Mouse (Mus musculus) neural tube, embryonic 13.5 days (tissue): ENCODE data around the gene Kctd20. TPM values are rescaled to one million over a fixed set of nuclear protein-coding genes. Genes with fewer than 3 reads are reported as not detected.

Source experiments
- ATAC-seq: fragments of 200-750 bp; cut with Nextera tagmentation; 2 replicates; pipeline ENCODE4 v1.8.0; 2017; ENCODE audit warnings: low read depth, mild to moderate bottlenecking, moderate TSS enrichment, moderate library complexity
- H3K27ac ChIP-seq: fragments of 300-500 bp; sonication (generic); replicated peaks from 2 replicates; pipeline ENCODE4 v1.5.1; 2015; ENCODE audit warnings: moderate library complexity, mild to moderate bottlenecking, inconsistent platforms
- H3K27me3 ChIP-seq: fragments of 300-500 bp; sonication (generic); 2 replicates; pipeline ENCODE4 v1.6.1; 2015; ENCODE audit warnings: mild to moderate bottlenecking, inconsistent platforms
- H3K36me3 ChIP-seq: fragments of 300-500 bp; sonication (generic); 2 replicates; pipeline ENCODE4 v1.6.1; 2015; ENCODE audit warnings: mild to moderate bottlenecking, inconsistent platforms
- H3K4me1 ChIP-seq: fragments of 300-500 bp; sonication (generic); replicated peaks from 2 replicates; pipeline ENCODE4 v1.6.1; 2015; ENCODE audit warnings: inconsistent platforms
- H3K4me2 ChIP-seq: fragments of 300-500 bp; sonication (generic); 2 replicates; pipeline ENCODE4 v1.6.1; 2015; ENCODE audit warnings: inconsistent platforms, mild to moderate bottlenecking, moderate library complexity
- H3K4me3 ChIP-seq: fragments of 300-500 bp; sonication (generic); 2 replicates; pipeline ENCODE4 v1.5.1; 2015; ENCODE audit warnings: mild to moderate bottlenecking, inconsistent platforms
- H3K9ac ChIP-seq: fragments of 300-500 bp; sonication (generic); 2 replicates; pipeline ENCODE4 v1.6.1; 2015; ENCODE audit warnings: moderate library complexity, mild to moderate bottlenecking, inconsistent platforms
- H3K9me3 ChIP-seq: fragments of 300-500 bp; sonication (generic); 2 replicates; pipeline ENCODE4 v1.6.1; 2016; ENCODE audit warnings: inconsistent platforms
- WGBS: fragments of 180-500 bp; shearing (Covaris S2); methylation state at CpG from one replicate; pipeline ENCODE4 v1.1.7; 2015; 5-methylcytosine and 5-hydroxymethylcytosine counted together
- polyA plus RNA-seq: library from polyadenylated mRNA; unstranded; fragments of >200 nt; fragmentation: Nextera tagmentation; extraction: Ambion mirVana; gene quantifications from 2 replicates; pipeline ENCODE4 v1.2.1, GENCODE M21; 2015

The Kctd20 gene
- 92.2 and 96.8 TPM in 2 replicates for polyA plus RNA-seq

DNA sequence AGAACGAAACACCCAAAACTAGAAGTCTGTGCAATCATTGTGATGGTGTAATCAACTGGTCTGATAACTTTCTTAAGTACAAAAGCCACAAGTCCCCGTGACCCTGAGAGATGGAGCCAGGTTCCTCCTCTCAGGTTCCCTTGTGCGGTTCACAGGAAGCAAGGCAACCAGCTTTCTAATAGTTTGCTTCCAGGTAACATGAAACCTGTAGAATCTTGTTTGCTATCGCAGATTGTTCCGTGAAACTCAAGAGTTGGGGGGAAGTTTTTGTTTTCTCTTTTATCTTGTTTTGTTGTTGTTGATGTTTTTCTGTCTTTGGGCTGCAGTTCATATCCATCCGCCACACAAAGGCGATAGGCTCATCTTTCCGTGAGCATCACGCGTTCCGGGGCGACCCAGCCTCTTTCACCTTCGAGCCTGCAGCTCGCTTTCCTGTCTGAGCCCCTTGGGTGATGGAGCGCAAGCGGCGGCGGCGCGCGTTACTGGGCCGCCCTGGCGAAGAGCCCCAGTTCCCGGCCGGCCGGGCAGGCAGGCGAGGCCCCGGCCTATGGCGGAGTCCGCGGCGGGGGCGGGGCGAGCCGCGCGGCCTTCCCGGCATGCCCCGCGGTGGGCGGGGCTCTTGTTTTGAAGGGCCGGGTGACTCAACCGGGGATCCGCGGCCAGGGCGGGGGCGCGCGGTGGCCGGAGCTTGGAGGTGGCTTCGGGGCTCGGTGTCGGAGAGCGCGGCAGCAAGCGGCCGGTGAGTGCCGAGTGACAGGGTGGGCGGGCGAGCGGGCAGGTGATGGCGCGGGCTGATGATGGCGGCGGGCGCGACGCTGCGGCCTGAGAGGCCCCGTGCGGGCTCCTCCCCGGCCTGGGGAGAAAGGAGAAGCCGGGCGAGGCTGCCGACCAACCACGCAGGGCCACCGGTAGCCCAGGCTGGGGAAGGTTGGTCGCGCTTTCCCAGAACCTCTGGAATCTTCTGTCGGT is at the start of gene Kctd20:
Kctd20 (plus strand) TSS at position 120 of the 969 bp plus-strand sequence.
- H3K9ac ChIP-seq, result peak within 1 kb of the TSS; percentile 91
- ATAC-seq, result peak; percentile 95
- peak within 1 kb of the TSS; percentile 87 for H3K4me3 ChIP-seq
- 0 out of 2 replicates have a peak, but pooled peaks cover 3% of the 10 kb centered on the region for H3K9me3 ChIP-seq
- peaks cover 27% of the 10 kb centered on the region for H3K4me1 ChIP-seq
- under 1% methylated on average over 56 of the region's 80 CpGs for WGBS
- H3K27ac ChIP-seq, result peak within 1 kb of the TSS; percentile 97
- H3K4me2 ChIP-seq, result peak within 1 kb of the TSS; percentile 95
- H3K36me3 ChIP-seq, result peaks cover 5% of the 10 kb centered on the region
- no peaks in the 10 kb centered on the region for H3K27me3 ChIP-seq

DNA sequence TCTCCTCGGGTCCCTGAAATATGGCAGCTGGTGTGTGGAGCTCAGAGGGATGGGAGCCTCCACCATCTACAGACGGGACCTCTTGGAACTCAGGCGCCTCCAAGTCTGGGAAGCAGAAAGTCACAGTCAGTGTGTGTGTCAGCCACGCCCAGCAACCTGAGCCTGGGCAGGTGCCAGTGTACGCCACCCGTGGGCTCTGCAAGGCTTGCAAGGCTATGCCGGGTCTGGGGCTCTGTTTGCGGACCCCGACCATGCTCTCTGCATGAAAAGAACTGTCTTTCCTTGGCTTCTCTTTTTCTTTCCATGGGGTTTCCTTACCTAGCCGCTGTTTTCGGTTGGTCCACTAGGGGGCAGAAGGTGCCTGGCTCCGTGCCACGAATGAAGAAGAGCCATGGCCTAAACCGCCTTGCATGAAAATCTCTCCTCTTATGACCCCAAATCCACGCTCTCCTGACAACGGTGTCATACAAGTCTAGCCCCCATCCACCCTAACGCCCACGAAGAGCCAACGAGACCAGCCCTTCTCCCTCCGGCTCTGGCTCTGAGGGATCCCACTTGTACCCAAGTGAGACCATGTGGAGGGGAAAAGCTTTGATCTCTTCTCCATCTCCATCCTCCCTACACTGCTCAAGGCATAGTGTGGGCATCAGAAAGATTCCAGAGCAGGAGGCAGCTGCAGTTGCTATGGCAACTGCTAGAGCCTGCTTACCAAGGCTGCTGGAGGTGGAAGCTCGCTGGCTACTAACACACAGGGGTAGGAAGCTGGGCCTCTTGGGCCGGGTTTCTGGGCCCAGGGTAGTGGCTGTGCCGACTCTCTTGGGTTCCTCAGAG is 47.0 kb upstream of the Kctd20 start:
- Histone ChIP-seq H3K27me3 (peaks cover 8% of the 10 kb centered on the region; the same call in 1 of the 2 replicates), H3K4me2 (no peak overlapping the region), H3K9me3 (no peaks in the 10 kb centered on the region), H3K36me3 (no peaks in the 10 kb centered on the region), H3K9ac (peak overlapping the region; percentile 38; the same call in 1 of the 2 replicates), H3K27ac (peak overlapping the region; percentile 80), H3K4me1 (peaks cover 20% of the 10 kb centered on the region), H3K4me3 (no peak overlapping the region)
- WGBS, result 37% methylated on average over 23 of the region's 23 CpGs
- ATAC-seq, result peak; percentile 89

GRCm38 (mm10) chr17:28905377-28905916 is 46.3 kb upstream of the Kctd20 start:
- no peak overlapping the region for H3K4me2 ChIP-seq
- no peak overlapping the region for H3K4me3 ChIP-seq

GRCm38 (mm10) chr17:28907959-28908358 is 43.8 kb upstream of the Kctd20 start:
- Histone ChIP-seq H3K4me1 (peaks cover 20% of the 10 kb centered on the region), H3K9ac (no peak overlapping the region), H3K36me3 (no peaks in the 10 kb centered on the region), H3K27ac (no peak overlapping the region), H3K9me3 (no peaks in the 10 kb centered on the region), H3K27me3 (peaks cover 16% of the 10 kb centered on the region), H3K4me3 (no peak overlapping the region), H3K4me2 (no peak overlapping the region)
- no peak for ATAC-seq
- 80% methylated on average over 7 of the region's 7 CpGs for WGBS

More at GRCm38 (mm10) chr17:28905377-28905916, 46.3 kb upstream of the Kctd20 start:
- peaks cover 15% of the 10 kb centered on the region for H3K27me3 ChIP-seq
- peak overlapping the region; percentile 38; the same call in 1 of the 2 replicates for H3K9ac ChIP-seq
- H3K36me3 ChIP-seq, result no peaks in the 10 kb centered on the region
- peak overlapping the region; percentile 80 for H3K27ac ChIP-seq
- WGBS, result 74% methylated on average over 13 of the region's 13 CpGs
- ATAC-seq, result no peak
- peaks cover 20% of the 10 kb centered on the region for H3K4me1 ChIP-seq
- H3K9me3 ChIP-seq, result no peaks in the 10 kb centered on the region

GRCm38 (mm10) chr17:28909252-28909941 is 42.4 kb upstream of the Kctd20 start:
- Histone ChIP-seq H3K27ac (no peak overlapping the region), H3K36me3 (no peaks in the 10 kb centered on the region), H3K9ac (no peak overlapping the region; the same call in 1 of the 2 replicates), H3K4me1 (peaks cover 17% of the 10 kb centered on the region), H3K27me3 (peaks cover 16% of the 10 kb centered on the region), H3K4me2 (peak overlapping the region; percentile 45), H3K4me3 (peak overlapping the region; percentile 15; the same call in 1 of the 2 replicates), H3K9me3 (no peaks in the 10 kb centered on the region)
- ATAC-seq, result no peak
- WGBS, result 7% methylated on average over 29 of the region's 29 CpGs

GRCm38 (mm10) chr17:28910139-28910538 is 41.6 kb upstream of the Kctd20 start:
- WGBS, result 32% methylated on average over 7 of the region's 7 CpGs
- Histone ChIP-seq H3K4me3 (no peak overlapping the region), H3K27ac (no peak overlapping the region), H3K9ac (no peak overlapping the region), H3K36me3 (no peaks in the 10 kb centered on the region), H3K9me3 (no peaks in the 10 kb centered on the region), H3K4me2 (peak overlapping the region; percentile 45; the same call in 1 of the 2 replicates), H3K27me3 (peaks cover 16% of the 10 kb centered on the region), H3K4me1 (peaks cover 10% of the 10 kb centered on the region)
- no peak for ATAC-seq

- no peak overlapping the region for H3K9ac ChIP-seq
- ATAC-seq, result no peak
- H3K27me3 ChIP-seq, result peaks cover 16% of the 10 kb centered on the region
- H3K4me3 ChIP-seq, result no peak overlapping the region
- H3K36me3 ChIP-seq, result no peaks in the 10 kb centered on the region
- WGBS, result 67% methylated on average over 5 of the region's 5 CpGs
- no peaks in the 10 kb centered on the region for H3K9me3 ChIP-seq
- peaks cover 8% of the 10 kb centered on the region for H3K4me1 ChIP-seq
- no peak overlapping the region for H3K27ac ChIP-seq
- no peak overlapping the region for H3K4me2 ChIP-seq
These were observed 38.5 kb upstream of the Kctd20 start for GRCm38 (mm10) chr17:28913200-28913599.

GRCm38 (mm10) chr17:28913940-28914339 is 37.8 kb upstream of the Kctd20 start:
- no peak for ATAC-seq
- H3K36me3 ChIP-seq, result no peaks in the 10 kb centered on the region
- H3K4me3 ChIP-seq, result no peak overlapping the region
- no peak overlapping the region for H3K4me2 ChIP-seq
- no peaks in the 10 kb centered on the region for H3K9me3 ChIP-seq
- no peak overlapping the region for H3K27ac ChIP-seq
- H3K27me3 ChIP-seq, result peaks cover 16% of the 10 kb centered on the region
- peaks cover 8% of the 10 kb centered on the region for H3K4me1 ChIP-seq
- 86% methylated on average over 6 of the region's 6 CpGs for WGBS
- no peak overlapping the region for H3K9ac ChIP-seq

DNA sequence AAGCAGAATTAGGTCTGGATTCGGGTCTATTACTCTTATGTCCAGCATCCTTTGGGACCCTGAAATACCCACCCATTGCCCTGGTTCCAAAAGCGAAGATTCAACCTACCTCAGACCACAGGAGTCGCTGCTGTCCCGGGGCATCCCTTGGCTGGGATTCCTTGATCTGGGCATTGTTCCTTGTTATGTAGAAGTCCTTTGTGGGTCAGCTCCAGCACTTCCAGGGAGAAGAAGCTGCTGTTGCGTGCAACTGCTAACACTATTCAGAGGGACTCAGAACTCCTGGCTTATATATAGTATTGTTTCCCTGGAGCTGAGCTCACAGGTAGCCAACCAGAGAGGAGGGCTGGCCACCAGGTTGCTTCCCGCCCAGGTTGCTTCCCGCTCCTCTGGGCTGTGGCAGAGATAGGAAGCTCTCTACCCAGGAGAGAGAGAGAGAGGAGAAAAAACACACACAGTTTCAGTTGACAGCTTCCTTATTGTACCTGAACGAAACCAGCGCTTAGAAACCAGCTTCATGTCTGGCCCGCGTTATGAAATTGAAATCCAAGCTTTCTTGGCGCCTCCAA is 36.6 kb upstream of the Kctd20 start, which contains the start of gene 4930539E08Rik:
4930539E08Rik (minus strand) TSS at position 265 of the 569 bp plus-strand sequence.
- H3K4me3 ChIP-seq, result no peak within 1 kb of the TSS
- no peak for ATAC-seq
- H3K27me3 ChIP-seq, result peaks cover 4% of the 10 kb centered on the region
- no peak within 1 kb of the TSS for H3K27ac ChIP-seq
- no peaks in the 10 kb centered on the region for H3K4me1 ChIP-seq
- WGBS, result 70% methylated on average over 12 of the region's 12 CpGs
- H3K4me2 ChIP-seq, result no peak within 1 kb of the TSS
- no peaks in the 10 kb centered on the region for H3K36me3 ChIP-seq
- H3K9ac ChIP-seq, result no peak within 1 kb of the TSS
- no peaks in the 10 kb centered on the region for H3K9me3 ChIP-seq

DNA sequence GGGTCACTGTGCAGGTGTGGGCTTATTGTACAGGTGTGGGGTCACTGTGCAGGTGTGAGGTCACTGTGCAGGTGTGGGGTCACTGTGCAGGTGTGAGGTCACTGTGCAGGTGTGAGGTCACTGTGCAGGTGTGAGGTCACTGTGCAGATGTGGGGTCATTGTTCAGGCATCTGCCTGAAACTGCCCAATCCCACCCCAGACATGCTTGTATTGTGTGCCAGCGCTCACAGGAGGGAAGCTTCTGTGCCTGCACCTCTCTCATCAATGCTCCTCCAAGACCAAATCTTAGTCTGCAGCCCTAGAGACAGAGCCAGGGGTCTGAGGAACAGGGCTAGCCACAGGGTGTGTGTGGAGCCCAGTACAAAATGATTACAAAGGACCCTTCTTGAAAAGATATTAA is 35.2 kb upstream of the Kctd20 start:
- Histone ChIP-seq H3K36me3 (no peaks in the 10 kb centered on the region), H3K27me3 (no peaks in the 10 kb centered on the region), H3K9ac (no peak overlapping the region), H3K4me2 (no peak overlapping the region), H3K4me1 (no peaks in the 10 kb centered on the region), H3K4me3 (no peak overlapping the region), H3K27ac (no peak overlapping the region), H3K9me3 (no peaks in the 10 kb centered on the region)
- no peak for ATAC-seq
- 91% methylated on average over 1 of the region's 1 CpGs for WGBS

GRCm38 (mm10) chr17:28921086-28921485 is 30.7 kb upstream of the Kctd20 start:
- H3K4me3 ChIP-seq, result no peak overlapping the region
- no peaks in the 10 kb centered on the region for H3K27me3 ChIP-seq
- no peak overlapping the region for H3K4me2 ChIP-seq
- WGBS, result 83% methylated on average over 8 of the region's 8 CpGs
- no peak for ATAC-seq
- no peak overlapping the region for H3K27ac ChIP-seq
- 0 out of 2 replicates have a peak, but pooled peaks cover 7% of the 10 kb centered on the region for H3K4me1 ChIP-seq
- no peak overlapping the region for H3K9ac ChIP-seq
- H3K9me3 ChIP-seq, result no peaks in the 10 kb centered on the region
- H3K36me3 ChIP-seq, result no peaks in the 10 kb centered on the region
